Mouse (Mus musculus): ENCODE results near the gene Srp54a. TPM values are rescaled to one million over a fixed set of nuclear protein-coding genes. Genes with fewer than 3 reads are reported as not detected.
"Not testable (repeated sequence)": the region's sequence is repeated elsewhere in the genome, so short reads cannot be mapped to it uniquely, and the experiment has no call there.

Srp54a gene
- 32.2 and 38.7 TPM in 2 replicates for polyA plus RNA-seq (2012)

DNA sequence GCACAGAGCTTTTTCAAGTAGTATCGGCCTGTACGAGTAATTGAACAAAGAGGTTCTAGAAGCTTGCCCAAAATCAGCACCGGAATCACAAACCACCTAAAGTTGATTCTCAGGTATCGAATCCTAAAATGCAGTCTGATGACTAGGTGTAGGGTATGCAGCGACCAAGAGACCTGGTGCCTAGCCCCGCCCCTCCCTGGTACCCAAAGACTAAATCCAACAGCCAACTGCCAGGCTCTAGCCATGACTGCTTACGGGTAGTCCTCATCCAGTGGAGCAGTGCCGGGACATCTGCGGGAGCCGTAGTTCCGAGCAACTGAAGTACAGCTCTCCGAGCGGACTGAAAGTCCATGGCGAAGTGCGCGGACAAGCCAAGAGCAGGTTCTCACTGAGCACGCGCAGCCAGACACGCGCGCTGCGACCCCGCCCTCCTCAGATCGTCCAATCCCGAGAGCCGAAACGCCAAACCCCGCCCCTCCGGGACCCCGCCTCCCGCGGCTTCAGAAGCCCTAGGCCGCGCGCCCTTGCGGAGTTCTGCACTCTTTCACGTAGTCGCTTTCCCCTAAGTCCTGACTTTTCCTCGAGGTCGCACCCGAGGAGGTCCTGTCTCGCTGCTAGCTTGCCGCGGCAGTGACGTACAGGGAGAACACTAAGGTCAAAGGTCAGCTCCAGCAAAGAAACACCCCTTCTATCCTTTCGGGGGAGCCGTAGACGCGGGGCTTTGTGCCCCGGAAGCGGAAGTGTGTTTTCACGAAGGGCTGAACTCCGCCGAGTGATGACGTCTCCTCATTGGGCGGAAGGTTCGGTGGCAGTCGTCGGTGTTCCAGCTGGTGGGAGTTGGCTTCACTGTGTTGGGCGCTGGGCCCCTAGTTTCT, at the start of gene Srp54a, which contains the start of gene 2700097O09Rik:
Gene Srp54a, plus strand, starts transcription at position 537 of the 875 bp plus-strand sequence.
Gene 2700097O09Rik, minus strand, starts transcription at position 385 of the 875 bp plus-strand sequence.
- not testable (repeated sequence) for TF ChIP-seq GATA1 (IDR thresholded peaks at IDR 0.05; ENCODE audit: low read length)

DNA sequence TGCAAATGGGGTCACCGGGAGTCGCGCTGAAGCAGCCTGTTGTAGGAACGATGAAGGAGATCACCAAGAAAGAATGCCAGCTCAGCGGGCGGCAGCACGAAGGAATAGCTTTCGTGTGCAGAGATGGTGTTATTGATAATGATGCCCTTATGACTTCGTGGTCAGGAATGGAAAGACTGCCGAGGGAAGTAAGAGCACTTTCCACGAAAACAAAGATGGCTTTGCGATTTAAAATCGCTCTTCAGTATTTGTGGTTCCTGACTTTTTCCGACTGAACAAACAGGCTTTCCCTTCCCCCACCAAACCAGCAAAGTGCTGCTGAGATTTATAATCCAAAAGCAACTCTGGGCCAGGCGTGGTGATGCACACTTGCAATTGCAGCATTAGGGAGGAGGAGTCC, 39.1 kb upstream of the Srp54a start:
- no peak for TF ChIP-seq GATA1 (IDR thresholded peaks at IDR 0.05; ENCODE audit: low read length)

DNA sequence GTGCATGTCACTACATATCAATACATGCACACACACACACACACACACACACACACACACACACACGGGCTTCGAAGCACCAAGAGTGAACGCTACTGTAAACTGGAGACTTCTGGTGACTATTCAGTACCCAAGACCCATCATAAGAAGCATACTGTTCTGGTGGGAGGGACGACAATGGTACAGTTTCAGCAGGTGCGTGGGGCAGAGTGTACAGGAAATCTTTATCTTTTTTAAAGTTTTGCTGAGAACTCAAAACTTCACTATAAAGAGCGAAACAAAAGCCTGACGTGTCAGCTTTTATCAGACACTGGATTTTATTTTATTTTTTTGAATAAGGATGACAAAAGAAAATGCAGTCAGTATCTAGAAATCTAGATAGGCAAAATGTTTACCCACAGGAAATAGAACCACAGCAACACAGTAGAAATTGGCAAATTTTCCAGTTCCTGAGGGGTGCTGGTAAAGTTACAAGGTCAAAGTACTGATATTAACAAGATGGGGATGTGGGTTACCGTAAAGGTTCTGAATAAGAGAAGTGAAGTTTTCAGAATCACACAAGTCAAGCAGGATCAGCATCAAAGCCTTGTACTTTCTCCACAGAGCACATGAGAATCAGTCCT, 30.2 kb upstream of the Srp54a start:
- TF ChIP-seq GATA1 (IDR thresholded peaks at IDR 0.05; ENCODE audit: low read length): no peak

DNA sequence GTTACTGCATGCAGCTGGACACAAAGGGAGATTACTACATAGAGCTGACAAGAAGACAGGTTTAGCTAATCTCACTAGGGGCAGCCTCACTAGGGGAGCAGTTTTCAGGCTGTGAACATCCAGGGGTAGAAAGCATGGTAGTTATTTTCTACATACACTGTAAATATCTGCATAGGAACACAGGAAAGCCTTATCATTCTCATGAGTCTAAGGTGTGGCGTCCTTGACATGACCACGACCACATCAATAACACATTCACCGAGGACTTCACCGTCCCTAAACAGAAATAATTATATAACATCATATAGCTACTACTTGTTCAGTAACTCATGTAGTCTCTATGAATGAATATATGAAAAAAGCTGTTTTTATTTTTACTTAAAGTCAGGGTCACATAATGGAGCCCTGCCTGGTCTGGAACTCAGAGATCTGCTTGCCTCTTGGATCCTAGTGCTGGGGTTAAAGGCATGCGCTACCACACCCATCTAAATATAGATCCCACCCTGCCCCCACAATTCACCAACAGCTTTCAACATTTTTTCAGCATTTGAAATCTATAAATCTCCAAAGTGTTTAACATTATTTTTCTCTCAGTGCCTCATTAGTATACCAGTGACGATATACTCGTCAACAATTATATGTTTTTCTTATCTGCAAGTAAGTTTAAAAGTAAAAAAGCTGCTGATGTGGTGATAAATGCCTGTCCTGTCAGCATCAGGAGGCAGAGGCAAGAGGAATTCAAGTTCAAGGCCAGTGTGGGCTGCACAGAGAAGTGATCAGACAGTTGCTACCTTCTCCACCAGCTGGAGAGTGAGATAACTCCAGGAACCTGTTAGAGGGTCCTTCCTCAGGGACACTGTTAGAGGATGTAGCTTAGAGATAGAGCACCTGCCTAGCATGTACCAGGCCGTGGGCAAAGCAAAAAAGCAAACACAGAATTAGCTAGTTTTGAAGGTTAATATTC, 28.6 kb upstream of the Srp54a start:
- peak; percentile 5 for TF ChIP-seq GATA1 (IDR thresholded peaks at IDR 0.05; ENCODE audit: low read length)

DNA sequence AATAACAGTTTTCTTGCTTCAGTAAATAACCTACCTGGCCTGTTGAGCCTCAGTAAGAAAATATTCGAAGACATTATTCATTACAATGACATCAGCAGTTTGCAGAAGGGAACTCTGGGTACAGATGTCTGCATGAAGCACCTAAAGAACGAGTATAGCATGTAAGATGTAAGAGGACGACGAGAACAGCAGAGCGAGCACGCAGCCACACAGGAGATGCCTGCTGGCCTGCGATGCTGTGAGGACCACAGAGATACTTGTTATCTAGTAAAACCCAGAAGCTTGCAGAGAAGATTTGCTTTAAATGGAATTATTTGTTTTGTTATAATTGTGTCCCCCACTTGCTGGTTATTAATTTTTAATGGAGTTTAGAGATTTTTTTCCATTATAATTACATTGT, 26.8 kb upstream of the Srp54a start:
- no peak for TF ChIP-seq GATA1 (IDR thresholded peaks at IDR 0.05; ENCODE audit: low read length)

DNA sequence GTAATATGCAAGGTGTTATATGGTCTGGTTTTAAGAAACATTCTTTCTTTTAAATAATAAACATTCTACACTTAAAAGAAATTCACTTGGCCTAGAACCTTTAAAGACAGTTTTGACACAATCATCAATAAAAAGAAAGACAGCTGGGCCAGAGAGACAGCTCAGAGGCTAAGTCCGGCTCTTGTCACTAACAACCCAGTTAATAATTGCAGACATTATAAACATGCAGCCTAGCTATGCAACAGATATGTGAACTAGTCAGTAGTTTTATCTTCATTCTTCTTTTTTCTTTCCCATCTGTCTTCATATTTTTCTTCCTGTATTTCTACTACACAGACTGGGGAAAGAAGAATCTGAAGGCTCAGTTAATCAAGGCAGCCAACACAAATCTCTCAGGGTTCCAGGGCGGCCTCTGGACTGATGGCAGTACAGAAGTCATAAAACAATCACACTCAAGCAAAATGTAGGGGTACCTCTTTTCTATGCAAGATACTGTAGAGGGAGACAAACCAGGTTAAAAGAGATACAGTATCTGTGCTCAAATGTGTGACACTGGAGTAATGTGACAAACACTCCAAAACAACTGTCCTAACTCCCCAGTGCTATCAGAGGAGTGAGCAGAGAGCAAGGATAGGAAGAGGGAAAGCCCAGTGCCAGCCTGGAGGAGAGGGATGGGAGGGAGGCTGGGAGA, 25.4 kb upstream of the Srp54a start:
- TF ChIP-seq GATA1 (IDR thresholded peaks at IDR 0.05; ENCODE audit: low read length): no peak

DNA sequence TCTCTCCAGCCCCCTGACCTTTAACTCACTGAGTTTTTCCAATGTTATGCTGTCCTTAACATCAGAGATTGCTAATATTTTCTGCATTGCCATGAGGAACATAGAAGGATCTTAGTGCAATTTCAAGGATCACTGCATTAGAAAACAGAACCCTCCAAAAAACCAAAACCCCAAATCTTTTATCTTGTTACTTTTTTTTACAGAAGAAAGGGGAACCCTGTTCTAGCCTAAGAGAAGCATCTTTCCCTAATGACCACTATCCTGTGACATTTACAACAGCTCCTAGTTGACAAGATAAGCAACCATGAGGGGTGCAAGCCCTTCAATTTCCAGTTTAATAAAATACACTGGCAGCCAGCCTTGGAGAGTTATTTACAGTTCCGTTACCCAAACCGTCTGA, 23.4 kb upstream of the Srp54a start:
- no peak for TF ChIP-seq GATA1 (IDR thresholded peaks at IDR 0.05; ENCODE audit: low read length)

DNA sequence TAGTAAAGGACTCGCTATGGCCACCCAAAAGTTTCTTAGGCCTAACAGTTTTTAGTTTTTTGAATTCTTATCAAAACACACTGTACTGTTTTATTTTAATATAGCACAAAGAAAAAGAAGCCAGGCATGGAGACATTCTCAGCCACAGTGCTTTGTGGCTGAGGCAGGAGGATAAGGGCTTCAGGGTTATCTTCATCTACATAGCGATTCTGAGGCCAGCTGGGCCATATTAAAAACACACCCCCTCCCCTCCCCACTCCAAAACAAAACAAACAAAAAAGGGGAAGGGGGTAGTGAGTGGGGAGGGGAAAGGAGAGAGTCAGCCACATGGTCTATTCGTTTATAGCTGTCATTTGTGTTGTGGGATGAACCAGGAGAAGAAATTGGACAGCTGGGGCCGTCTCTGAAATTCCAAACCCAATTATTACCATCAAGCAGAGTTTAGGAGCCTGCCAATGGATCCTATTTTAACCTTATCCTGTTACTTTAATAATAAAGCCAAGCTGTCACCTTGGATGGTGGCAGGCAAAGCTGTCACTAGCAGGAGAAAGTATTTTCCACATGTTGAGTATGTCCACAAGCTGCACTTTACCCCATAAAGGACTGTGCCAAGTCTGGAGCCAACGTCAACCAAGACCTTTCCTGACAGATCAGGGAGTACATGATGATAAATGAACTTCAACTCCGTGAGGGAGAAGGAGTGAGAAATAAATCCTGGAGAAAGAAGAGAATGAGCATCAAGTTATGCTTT, 21.0 kb upstream of the Srp54a start:
- TF ChIP-seq GATA1 (IDR thresholded peaks at IDR 0.05; ENCODE audit: low read length): no peak

DNA sequence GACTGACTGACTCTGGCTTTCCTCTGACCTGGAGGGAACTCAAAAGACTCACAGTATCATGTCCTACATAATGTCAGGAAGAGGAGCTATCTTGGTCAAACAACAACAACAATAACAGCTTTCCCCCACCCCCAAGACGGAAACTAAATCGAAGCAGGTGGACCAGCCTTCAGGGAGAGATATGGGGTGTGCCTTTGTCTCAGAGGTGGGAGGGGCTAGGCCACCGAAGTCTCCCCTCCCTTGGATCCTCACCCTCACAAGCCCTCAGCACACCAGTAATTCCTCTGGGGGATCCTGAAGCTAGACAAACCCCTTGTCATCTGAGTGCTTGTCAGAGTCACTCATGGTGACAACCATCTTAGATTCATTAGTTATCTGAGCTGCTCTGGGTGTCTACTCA, 20.2 kb upstream of the Srp54a start:
- no peak for TF ChIP-seq GATA1 (IDR thresholded peaks at IDR 0.05; ENCODE audit: low read length)

DNA sequence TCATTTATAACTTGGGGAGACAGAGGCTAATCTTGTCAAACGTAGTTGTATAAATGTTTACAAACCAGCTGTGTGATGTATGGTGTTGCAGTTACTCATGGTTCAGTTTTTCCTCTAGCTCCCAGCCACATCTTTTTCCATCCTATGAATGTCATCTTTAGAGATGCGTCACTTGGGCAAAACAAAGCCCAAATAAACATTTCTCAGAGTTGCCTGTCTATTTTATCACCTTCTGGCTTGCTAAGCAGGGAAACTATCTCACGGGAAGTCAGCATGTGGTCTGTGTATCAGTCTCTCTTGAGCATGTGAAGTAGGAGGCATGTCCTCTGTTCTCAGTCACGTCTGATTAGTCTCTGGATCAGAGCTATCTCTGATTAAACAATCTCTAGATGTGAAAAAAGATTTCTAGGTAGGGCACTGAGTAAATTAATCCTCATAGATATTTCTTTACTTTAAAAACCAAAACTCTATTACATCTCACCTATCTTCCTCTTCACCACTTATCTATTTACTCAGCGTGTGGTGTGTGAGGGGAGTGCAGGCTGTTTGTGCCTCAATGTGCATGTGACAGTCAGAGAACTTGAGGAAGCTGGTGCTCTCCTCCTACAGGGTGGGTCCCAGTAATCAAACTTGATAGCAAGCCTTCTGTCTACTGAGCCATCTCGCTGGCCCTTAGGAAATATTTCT, 19.7 kb upstream of the Srp54a start:
- peak; percentile 10 for TF ChIP-seq GATA1 (IDR thresholded peaks at IDR 0.05; ENCODE audit: low read length)

DNA sequence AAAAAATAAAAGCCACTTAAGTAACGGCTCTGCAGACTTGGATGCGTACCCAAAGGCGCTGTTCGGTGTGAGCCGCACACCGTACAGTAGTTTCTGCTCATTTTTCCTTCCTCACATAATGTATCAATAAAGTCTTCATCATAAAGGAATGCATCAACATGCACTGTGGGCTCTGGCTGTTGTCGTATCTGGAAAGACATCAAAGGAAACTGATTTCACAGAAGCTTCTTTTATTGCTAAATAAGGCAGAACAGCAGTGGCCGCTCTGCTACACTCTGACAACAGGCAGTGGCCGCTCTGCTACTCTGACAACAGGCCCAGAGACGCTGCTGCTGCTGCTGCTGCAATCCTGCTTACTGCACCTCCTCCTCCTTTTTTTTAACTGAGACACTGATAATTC, 19.1 kb upstream of the Srp54a start:
- TF ChIP-seq GATA1 (IDR thresholded peaks at IDR 0.05; ENCODE audit: low read length): no peak

DNA sequence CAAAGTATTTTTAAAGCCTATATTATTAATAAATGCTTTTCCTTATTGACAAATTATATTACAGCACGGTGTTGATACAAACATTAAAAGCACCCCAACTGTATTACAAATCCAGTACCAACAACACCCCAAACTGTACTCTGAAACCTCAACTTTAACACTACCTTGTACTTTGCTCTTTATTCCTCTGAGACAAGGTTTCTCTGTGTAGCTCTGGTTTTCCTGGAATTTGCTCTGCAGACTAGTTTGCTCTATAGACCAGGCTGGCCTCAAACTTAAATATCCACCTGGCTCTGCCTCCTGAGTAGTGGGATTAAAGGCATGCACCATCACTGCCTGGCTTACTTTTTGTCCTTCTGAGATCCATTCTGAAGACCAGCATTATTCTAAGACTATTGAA, 17.9 kb upstream of the Srp54a start:
- no peak for TF ChIP-seq GATA1 (IDR thresholded peaks at IDR 0.05; ENCODE audit: low read length)

DNA sequence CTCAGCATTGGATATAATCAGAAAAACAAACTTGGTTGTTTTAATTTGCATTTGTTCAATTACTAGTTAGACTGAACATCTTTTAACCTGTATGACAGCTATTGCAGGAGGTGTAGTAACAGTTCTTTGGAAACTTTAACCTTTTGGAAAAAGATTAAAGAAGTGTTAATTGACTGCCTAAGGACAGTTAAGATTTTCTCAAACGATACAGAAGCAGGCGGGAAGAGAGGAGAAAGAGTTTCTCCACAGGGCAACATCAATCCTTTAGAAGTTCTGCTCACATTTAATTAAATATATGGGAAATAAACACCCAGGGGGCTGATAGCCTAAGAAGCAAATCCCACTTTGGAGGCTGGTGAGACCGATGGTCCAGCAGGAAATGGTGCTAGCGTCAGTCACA, 7.6 kb upstream of the Srp54a start:
- TF ChIP-seq GATA1 (IDR thresholded peaks at IDR 0.05; ENCODE audit: low read length): no peak

DNA sequence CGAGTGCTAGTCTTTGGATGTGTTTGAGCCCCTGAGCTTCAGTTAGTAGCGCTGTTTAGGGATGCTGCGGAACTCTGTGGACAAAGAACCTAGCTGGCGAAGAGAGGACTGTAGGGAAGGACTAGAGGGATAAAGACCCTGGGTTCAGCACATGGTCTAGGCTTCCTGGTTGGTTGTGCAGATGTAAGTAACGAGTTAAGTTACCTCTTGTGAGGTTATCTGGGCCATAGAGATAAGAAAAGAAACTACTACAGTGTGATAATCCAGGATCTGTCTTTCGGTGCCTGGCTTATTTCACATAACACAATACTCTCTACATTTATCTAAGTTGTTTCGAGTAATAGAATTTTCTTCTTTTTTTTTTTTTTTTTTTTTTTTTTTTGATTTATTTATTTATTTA, 6.4 kb upstream of the Srp54a start:
- peak; percentile 33 for TF ChIP-seq GATA1 (IDR thresholded peaks at IDR 0.05; ENCODE audit: low read length)

All from G1E-ER4 (cell line).